Comparison of ENCODE assay signal across 8 mouse cellular contexts in the genomic region with DNA sequence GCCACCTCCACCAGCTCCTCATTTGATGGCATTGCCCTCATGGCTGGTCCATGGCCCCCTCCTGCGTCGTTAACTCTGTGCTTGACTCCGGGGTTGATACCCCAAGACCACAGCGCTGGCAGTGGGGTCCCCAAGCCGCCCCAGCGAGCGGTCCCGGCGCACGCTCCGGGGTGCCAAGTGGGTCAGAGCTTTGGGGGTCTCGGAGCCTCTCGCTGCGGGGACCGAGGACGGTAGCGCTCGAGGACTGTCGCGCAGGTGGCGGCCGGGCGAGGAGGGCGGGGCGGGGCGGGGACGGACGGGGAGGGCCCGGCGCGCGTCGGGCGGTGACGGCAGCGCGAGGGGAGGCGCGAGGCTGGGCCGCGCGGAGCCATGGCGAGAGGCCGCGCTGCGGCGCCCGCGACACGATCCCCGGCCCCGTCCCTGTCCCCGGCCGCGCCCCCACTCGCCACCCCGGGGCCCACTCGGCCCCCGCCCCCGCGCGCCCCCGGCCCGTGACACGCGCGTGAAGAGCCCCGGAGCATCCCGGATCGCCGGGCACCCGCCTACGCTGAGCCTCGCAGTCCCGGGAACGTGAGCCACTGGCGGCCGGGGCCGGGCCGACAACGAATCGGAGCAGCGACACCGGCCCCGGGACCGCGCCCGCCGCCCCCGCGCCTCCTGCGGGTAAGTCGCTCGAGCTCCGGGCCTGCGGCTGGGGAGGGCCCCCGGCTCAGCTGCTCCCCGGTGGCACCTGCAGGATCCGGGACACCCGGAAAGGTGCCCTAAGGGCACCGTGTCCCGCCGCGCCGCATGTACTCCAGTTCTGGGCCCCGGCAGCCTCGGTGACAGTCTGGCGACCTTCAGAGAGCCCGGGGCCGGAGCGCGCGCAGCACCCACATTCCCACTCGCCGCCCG. TPM values are rescaled to one million over a fixed set of nuclear protein-coding genes. Genes with fewer than 3 reads are reported as not detected.
DNase-seq lines count a peak whose midpoint lies in the region; ATAC-seq and TF ChIP-seq lines count a peak whose summit lies in the region.

Gene Trak1, plus strand, starts transcription at position 332 of the 894 bp plus-strand sequence.

- H3K27me3 ChIP-seq in embryonic facial prominence, embryonic 13.5 days = peaks cover 23% of the 10 kb centered on the region
- peaks cover 5% of the 10 kb centered on the region; the same call in 1 of the 2 replicates for H3K27me3 ChIP-seq in heart, embryonic 12.5 days (replicated peaks)
- H3K27me3 ChIP-seq in liver, postnatal 0 days (ENCODE audit: insufficient read depth, low read length) = peaks cover 9% of the 10 kb centered on the region; the same call in 1 of the 2 replicates
- H3K27me3 ChIP-seq in neural tube, embryonic 13.5 days = no peaks in the 10 kb centered on the region

- peak; percentile 87 for DNase-seq in CD4-positive, CD25-positive, alpha-beta regulatory T cell, adult 2 months (ENCODE audit: low read depth, low spot score)
- DNase-seq in adrenal gland, adult 2 months = peak; percentile 88
- DNase-seq in kidney, postnatal 10 days = peak; percentile 82
- peak; percentile 82 for DNase-seq in liver, postnatal 0 days
- peak; percentile 74 to 80 for DNase-seq in thymus, postnatal 36 days

- H3K4me2 ChIP-seq in embryonic facial prominence, embryonic 13.5 days = peak within 1 kb of the TSS; percentile 90
- peak within 1 kb of the TSS; percentile 93 for H3K4me2 ChIP-seq in heart, embryonic 12.5 days
- peak within 1 kb of the TSS; percentile 93 for H3K4me2 ChIP-seq in liver, postnatal 0 days (ENCODE audit: low read depth, low read length)
- peak within 1 kb of the TSS; percentile 90 for H3K4me2 ChIP-seq in neural tube, embryonic 13.5 days

- peaks cover 22% of the 10 kb centered on the region for H3K4me1 ChIP-seq in embryonic facial prominence, embryonic 13.5 days
- H3K4me1 ChIP-seq in heart, embryonic 12.5 days (replicated peaks) = peaks cover 32% of the 10 kb centered on the region
- H3K4me1 ChIP-seq in liver, postnatal 0 days (ENCODE audit: insufficient read depth) = peaks cover 41% of the 10 kb centered on the region
- H3K4me1 ChIP-seq in neural tube, embryonic 13.5 days (replicated peaks) = peaks cover 46% of the 10 kb centered on the region

- TF ChIP-seq CTCF in liver, postnatal 0 days (IDR thresholded peaks at IDR 0.05; ENCODE audit: low read depth) = no peak

- TF ChIP-seq EP300 in liver, postnatal 0 days (IDR thresholded peaks at IDR 0.05; ENCODE audit: low read depth) = no peak

- H3K9me3 ChIP-seq in embryonic facial prominence, embryonic 13.5 days = no peaks in the 10 kb centered on the region
- H3K9me3 ChIP-seq in heart, embryonic 12.5 days (replicated peaks) = no peaks in the 10 kb centered on the region
- H3K9me3 ChIP-seq in liver, postnatal 0 days (ENCODE audit: low read length) = no peaks in the 10 kb centered on the region
- H3K9me3 ChIP-seq in neural tube, embryonic 13.5 days = no peaks in the 10 kb centered on the region

- no peaks in the 10 kb centered on the region for H3K36me3 ChIP-seq in embryonic facial prominence, embryonic 13.5 days
- no peaks in the 10 kb centered on the region for H3K36me3 ChIP-seq in heart, embryonic 12.5 days
- no peaks in the 10 kb centered on the region for H3K36me3 ChIP-seq in liver, postnatal 0 days (replicated peaks; ENCODE audit: insufficient read depth, low read length)
- no peaks in the 10 kb centered on the region for H3K36me3 ChIP-seq in neural tube, embryonic 13.5 days

- peak within 1 kb of the TSS; percentile 33; the same call in 1 of the 2 replicates for H3K27ac ChIP-seq in embryonic facial prominence, embryonic 13.5 days
- peak within 1 kb of the TSS; percentile 50 for H3K27ac ChIP-seq in heart, embryonic 12.5 days (ENCODE audit: poor library complexity, severe bottlenecking)
- H3K27ac ChIP-seq in liver, postnatal 0 days (ENCODE audit: low read depth) = peak within 1 kb of the TSS; percentile 86
- H3K27ac ChIP-seq in neural tube, embryonic 13.5 days (replicated peaks) = peak within 1 kb of the TSS; percentile 82

- H3K9ac ChIP-seq in embryonic facial prominence, embryonic 13.5 days = peak within 1 kb of the TSS; percentile 90
- peak within 1 kb of the TSS; percentile 98 for H3K9ac ChIP-seq in heart, embryonic 12.5 days
- H3K9ac ChIP-seq in liver, postnatal 0 days (replicated peaks) = peak within 1 kb of the TSS; percentile 91
- H3K9ac ChIP-seq in neural tube, embryonic 13.5 days = peak within 1 kb of the TSS; percentile 95

- peak within 1 kb of the TSS; percentile 86 for H3K4me3 ChIP-seq in embryonic facial prominence, embryonic 13.5 days
- H3K4me3 ChIP-seq in heart, embryonic 12.5 days = peak within 1 kb of the TSS; percentile 91
- H3K4me3 ChIP-seq in liver, postnatal 0 days (ENCODE audit: low read depth, low read length) = peak within 1 kb of the TSS; percentile 82
- H3K4me3 ChIP-seq in neural tube, embryonic 13.5 days = peak within 1 kb of the TSS; percentile 78

- under 1% methylated on average over 89 of the region's 116 CpGs for WGBS in embryonic facial prominence, embryonic 13.5 days
- WGBS in heart, embryonic 12.5 days = 1% methylated on average over 71 of the region's 116 CpGs
- 0% methylated on average over 39 of the region's 116 CpGs for WGBS in liver, postnatal 0 days (ENCODE audit: insufficient replicate concordance)
- under 1% methylated on average over 48 of the region's 116 CpGs for WGBS in neural tube, embryonic 13.5 days

- ATAC-seq in embryonic facial prominence, embryonic 13.5 days (ENCODE audit: insufficient number of reproducible peaks, insufficient read depth, low FRiP score, low TSS enrichment, low read depth) = 0 out of 2 replicates have a peak, but pooled peaks have one; percentile 59
- peak; percentile 86 for ATAC-seq in heart, embryonic 12.5 days (ENCODE audit: insufficient number of reproducible peaks, low FRiP score)
- peak; percentile 92 for ATAC-seq in liver, postnatal 0 days
- ATAC-seq in neural tube, embryonic 13.5 days (ENCODE audit: low read depth) = peak; percentile 91

RNA-seq across cellular contexts. Expression of gene Trak1, which starts in this region (rescaled TPM):
- total RNA-seq in adrenal gland, adult 2 months (2021) = 10 to 100 TPM; 67.8 to 83.7 TPM
- 52.2 and 52.3 TPM in 2 replicates for polyA plus RNA-seq in adrenal gland, adult 2 months (2012; rRNA removed)
- polyA plus RNA-seq in embryonic facial prominence, embryonic 13.5 days (2015; fragmentation: Nextera tagmentation; extraction: Ambion mirVana) = 17.7 and 17.8 TPM in 2 replicates
- 37.3 and 42.0 TPM in 2 replicates for polyA plus RNA-seq in heart, embryonic 12.5 days (2016; fragmentation: Nextera tagmentation; extraction: Ambion mirVana)
- 4.9 and 5.1 TPM in 2 replicates for polyA plus RNA-seq in liver, postnatal 0 days (2015; fragmentation: Nextera tagmentation; extraction: Ambion mirVana)
- polyA plus RNA-seq in neural tube, embryonic 13.5 days (2015; fragmentation: Nextera tagmentation; extraction: Ambion mirVana) = 43.4 and 44.3 TPM in 2 replicates

Comparison
In these comparisons a context has a peak if more than half of its experiments do, and no peak if none do; other contexts are left out.
1. Peak in every context shown above with its lines: DNase-seq, ATAC-seq, H3K4me3 ChIP-seq and H3K27ac ChIP-seq.
2. H3K27ac ChIP-seq: peak in every context shown above with its lines; median percentile 86 in liver, postnatal 0 days; 82 in neural tube, embryonic 13.5 days; 50 in heart, embryonic 12.5 days; 33 in embryonic facial prominence, embryonic 13.5 days.